Mouse (Mus musculus) CH12F3 (cell line): Measurements from ENCODE around the gene Tars2.

Source experiments
- in situ Hi-C: fragments of 300-500 bp; cut with MboI; formaldehyde crosslinking; loops from 2 replicates; pipeline ENCODE4 v1.14.3; 2020; ENCODE audit warnings: low sequenced_read_pairs

Tars2 gene

GRCm38 (mm10) chr3:95735071-95735670 lies 24.8 kb downstream of the Tars2 start:
- in situ Hi-C loops, result no loop called here

- in situ Hi-C loops, result no loop called here
These were observed 25.8 kb downstream of the Tars2 start for GRCm38 (mm10) chr3:95734092-95734702.

GRCm38 (mm10) chr3:95732744-95733521 lies 27.1 kb downstream of the Tars2 start:
- in situ Hi-C loops, result no loop called here

GRCm38 (mm10) chr3:95732297-95732696 lies 27.7 kb downstream of the Tars2 start:
- in situ Hi-C loops, result no loop called here

- in situ Hi-C loops, result no loop called here
These were observed 28.2 kb downstream of the Tars2 start for GRCm38 (mm10) chr3:95731802-95732201.

GRCm38 (mm10) chr3:95730431-95730830 lies 29.6 kb downstream of the Tars2 start:
- in situ Hi-C loops, result no loop called here

GRCm38 (mm10) chr3:95728906-95729305 lies 31.1 kb downstream of the Tars2 start:
- in situ Hi-C loops, result no loop called here

- in situ Hi-C loops, result no loop called here
These were observed 33.2 kb downstream of the Tars2 start for GRCm38 (mm10) chr3:95726696-95727358.

- in situ Hi-C loops, result no loop called here
These were observed 34.1 kb downstream of the Tars2 start for GRCm38 (mm10) chr3:95725863-95726262.

GRCm38 (mm10) chr3:95722386-95722785 lies 37.6 kb downstream of the Tars2 start:
- in situ Hi-C loops, result no loop called here

- in situ Hi-C loops, result no loop called here
These were observed 41.9 kb downstream of the Tars2 start for GRCm38 (mm10) chr3:95718153-95718552.

GRCm38 (mm10) chr3:95716075-95716474 lies 43.9 kb downstream of the Tars2 start:
- in situ Hi-C loops, result no loop called here

GRCm38 (mm10) chr3:95709967-95710366 lies 50.0 kb downstream of the Tars2 start:
- in situ Hi-C loops, result no loop called here

GRCm38 (mm10) chr3:95709044-95709443 lies 51.0 kb downstream of the Tars2 start:
- in situ Hi-C loops, result no loop called here

GRCm38 (mm10) chr3:95707497-95707896 lies 52.5 kb downstream of the Tars2 start:
- in situ Hi-C loops, result no loop called here

- in situ Hi-C loops, result no loop called here
These were observed 53.7 kb downstream of the Tars2 start for GRCm38 (mm10) chr3:95706273-95706672.

- in situ Hi-C loops, result no loop called here
These were observed 55.4 kb downstream of the Tars2 start for GRCm38 (mm10) chr3:95704612-95705011.

GRCm38 (mm10) chr3:95703276-95703675 lies 56.7 kb downstream of the Tars2 start:
- in situ Hi-C loops, result no loop called here

- in situ Hi-C loops, result no loop called here
These were observed 58.0 kb downstream of the Tars2 start for GRCm38 (mm10) chr3:95701877-95702540.

GRCm38 (mm10) chr3:95701085-95701484 lies 58.9 kb downstream of the Tars2 start:
- in situ Hi-C loops, result no loop called here

GRCm38 (mm10) chr3:95700233-95700681 lies 59.7 kb downstream of the Tars2 start:
- in situ Hi-C loops, result no loop called here
